Mouse (Mus musculus) liver, embryonic 11.5 days (tissue): ENCODE measurements around the gene Rac2. TPM values are rescaled to one million over a fixed set of nuclear protein-coding genes. Genes with fewer than 3 reads are reported as not detected.

Experiments used
- ATAC-seq: fragments of 200-750 bp; cut with Nextera tagmentation; replicated peaks from 2 replicates; pipeline ENCODE4 v1.8.0; 2017; ENCODE audit warnings: moderate number of reproducible peaks, mild to moderate bottlenecking, moderate TSS enrichment, moderate library complexity; ENCODE audit not compliant: low FRiP score
- DNase-seq: peaks from one replicate; pipeline ENCODE4 v3.0.0-alpha.2; 2017; ENCODE audit warnings: low spot score
- H3K27ac ChIP-seq: fragments of 300-500 bp; sonication (generic); 2 replicates; pipeline ENCODE4 v1.5.1; 2014; ENCODE audit warnings: mild to moderate bottlenecking, low read depth, low read length, control low read depth
- H3K27me3 ChIP-seq: fragments of 300-500 bp; sonication (generic); replicated peaks from 2 replicates; pipeline ENCODE4 v1.6.1; 2014; ENCODE audit warnings: low read length, mixed read lengths; ENCODE audit not compliant: control insufficient read depth, insufficient read depth
- H3K36me3 ChIP-seq: fragments of 300-500 bp; sonication (generic); 2 replicates; pipeline ENCODE4 v1.6.1; 2014; ENCODE audit warnings: mild to moderate bottlenecking, low read length, moderate library complexity, mixed read lengths; ENCODE audit not compliant: control insufficient read depth, insufficient read depth
- H3K4me1 ChIP-seq: fragments of 300-500 bp; sonication (generic); replicated peaks from 2 replicates; pipeline ENCODE4 v1.6.1; 2014; ENCODE audit warnings: low read length, mixed read lengths; ENCODE audit not compliant: control insufficient read depth, insufficient read depth
- H3K4me2 ChIP-seq: fragments of 300-500 bp; sonication (generic); 2 replicates; pipeline ENCODE4 v1.6.1; 2014; ENCODE audit warnings: mild to moderate bottlenecking, control low read depth, moderate library complexity
- H3K4me3 ChIP-seq: fragments of 300-500 bp; sonication (generic); 2 replicates; pipeline ENCODE4 v1.5.1; 2014; ENCODE audit warnings: low read depth, low read length, control low read depth
- H3K9ac ChIP-seq: fragments of 300-500 bp; sonication (generic); 2 replicates; pipeline ENCODE4 v1.6.1; 2014; ENCODE audit warnings: low read depth, low read length, control low read depth
- H3K9me3 ChIP-seq: fragments of 300-500 bp; sonication (generic); 2 replicates; pipeline ENCODE4 v1.6.1; 2016; ENCODE audit warnings: low read length, inconsistent platforms, mixed read lengths; ENCODE audit not compliant: control insufficient read depth
- WGBS: fragments of 180-500 bp; shearing (Covaris S2); extraction: QIAGEN DNeasy Blood & Tissue Kit; methylation state at CpG from one replicate; pipeline ENCODE4 v1.1.7; 2014; 5-methylcytosine and 5-hydroxymethylcytosine counted together
- polyA plus RNA-seq: library from polyadenylated mRNA; unstranded; fragments of >200 nt; fragmentation: Nextera tagmentation; extraction: Ambion mirVana; gene quantifications from 2 replicates; pipeline ENCODE4 v1.2.1, GENCODE M21; 2014

Rac2 gene
- polyA plus RNA-seq, 1 experiment from 2014 or later, result 126 TPM

- Histone ChIP-seq H3K4me3 (no peak overlapping the region), H3K27me3 (no peaks in the 10 kb centered on the region), H3K4me1 (peaks cover 4% of the 10 kb centered on the region), H3K9me3 (no peaks in the 10 kb centered on the region), H3K27ac (no peak overlapping the region), H3K36me3 (no peaks in the 10 kb centered on the region), H3K4me2 (no peak overlapping the region), H3K9ac (no peak overlapping the region)
- no peak for DNase-seq
- WGBS, result 73% methylated on average over 14 of the region's 14 CpGs
- ATAC-seq, result no peak
Measured at GRCm38 (mm10) chr15:78592452-78592968, 19.9 kb upstream of the Rac2 start.

- no peak for DNase-seq
- WGBS, result 51% methylated on average over 15 of the region's 15 CpGs
- no peak overlapping the region for H3K4me2 ChIP-seq
- ATAC-seq, result no peak
- no peak overlapping the region for H3K27ac ChIP-seq
- no peaks in the 10 kb centered on the region for H3K27me3 ChIP-seq
- no peak overlapping the region for H3K9ac ChIP-seq
- H3K4me1 ChIP-seq, result peaks cover 2% of the 10 kb centered on the region
- no peaks in the 10 kb centered on the region for H3K9me3 ChIP-seq
- no peaks in the 10 kb centered on the region for H3K36me3 ChIP-seq
- no peak overlapping the region for H3K4me3 ChIP-seq
Measured at GRCm38 (mm10) chr15:78591680-78592451, 19.3 kb upstream of the Rac2 start.

GRCm38 (mm10) chr15:78590785-78591184 is 18.2 kb upstream of the Rac2 start:
- H3K27me3 ChIP-seq, result no peaks in the 10 kb centered on the region
- H3K4me1 ChIP-seq, result peaks cover 2% of the 10 kb centered on the region
- H3K36me3 ChIP-seq, result no peaks in the 10 kb centered on the region
- H3K4me2 ChIP-seq, result no peak overlapping the region
- ATAC-seq, result no peak
- no peak overlapping the region for H3K27ac ChIP-seq
- H3K4me3 ChIP-seq, result no peak overlapping the region
- H3K9me3 ChIP-seq, result no peaks in the 10 kb centered on the region
- no peak overlapping the region for H3K9ac ChIP-seq
- no peak for DNase-seq
- 65% methylated on average over 6 of the region's 6 CpGs for WGBS

- no peaks in the 10 kb centered on the region for H3K36me3 ChIP-seq
Measured at GRCm38 (mm10) chr15:78589936-78590335, 17.4 kb upstream of the Rac2 start.

GRCm38 (mm10) chr15:78588900-78589299 is 16.3 kb upstream of the Rac2 start:
- H3K4me1 ChIP-seq, result peaks cover 2% of the 10 kb centered on the region
- ATAC-seq (no peak), DNase-seq (no peak)
- H3K4me2 ChIP-seq, result no peak overlapping the region
- 55% methylated on average over 4 of the region's 4 CpGs for WGBS
- no peaks in the 10 kb centered on the region for H3K27me3 ChIP-seq
- H3K4me3 ChIP-seq, result no peak overlapping the region
- H3K9me3 ChIP-seq, result no peaks in the 10 kb centered on the region
- no peaks in the 10 kb centered on the region for H3K36me3 ChIP-seq
- no peak overlapping the region; the same call in 1 of the 2 replicates for H3K27ac ChIP-seq
- no peak overlapping the region for H3K9ac ChIP-seq

More at GRCm38 (mm10) chr15:78589936-78590335, 17.4 kb upstream of the Rac2 start:
- Histone ChIP-seq H3K27me3 (no peaks in the 10 kb centered on the region), H3K9ac (no peak overlapping the region), H3K4me2 (no peak overlapping the region), H3K4me1 (peaks cover 2% of the 10 kb centered on the region), H3K4me3 (no peak overlapping the region), H3K9me3 (no peaks in the 10 kb centered on the region), H3K27ac (no peak overlapping the region)
- ATAC-seq, result no peak
- no peak for DNase-seq
- 57% methylated on average over 6 of the region's 6 CpGs for WGBS

GRCm38 (mm10) chr15:78588049-78588448 is 15.5 kb upstream of the Rac2 start:
- Histone ChIP-seq H3K9ac (no peak overlapping the region), H3K27me3 (no peaks in the 10 kb centered on the region), H3K4me2 (no peak overlapping the region), H3K4me3 (no peak overlapping the region), H3K9me3 (no peaks in the 10 kb centered on the region), H3K4me1 (peaks cover 2% of the 10 kb centered on the region), H3K27ac (no peak overlapping the region), H3K36me3 (no peaks in the 10 kb centered on the region)
- DNase-seq (no peak), ATAC-seq (peak; percentile 51)
- 36% methylated on average over 4 of the region's 4 CpGs for WGBS

GRCm38 (mm10) chr15:78587050-78587994 is 14.7 kb upstream of the Rac2 start:
- Histone ChIP-seq H3K4me3 (no peak overlapping the region), H3K27me3 (no peaks in the 10 kb centered on the region), H3K27ac (no peak overlapping the region), H3K9ac (no peak overlapping the region), H3K36me3 (no peaks in the 10 kb centered on the region), H3K4me2 (no peak overlapping the region), H3K4me1 (peaks cover 2% of the 10 kb centered on the region), H3K9me3 (no peaks in the 10 kb centered on the region)
- peak; percentile 61 for ATAC-seq
- WGBS, result 51% methylated on average over 18 of the region's 18 CpGs
- peak; percentile 77 for DNase-seq

- Histone ChIP-seq H3K4me3 (no peak overlapping the region), H3K36me3 (no peaks in the 10 kb centered on the region), H3K4me2 (no peak overlapping the region), H3K27ac (no peak overlapping the region), H3K4me1 (peaks cover 8% of the 10 kb centered on the region), H3K9ac (no peak overlapping the region), H3K9me3 (no peaks in the 10 kb centered on the region), H3K27me3 (no peaks in the 10 kb centered on the region)
- DNase-seq (no peak), ATAC-seq (no peak)
- WGBS, result 84% methylated on average over 7 of the region's 7 CpGs
Measured at GRCm38 (mm10) chr15:78585404-78585803, 12.8 kb upstream of the Rac2 start.
